Mouse (Mus musculus): ENCODE measurements around the gene Hba-a2. TPM values are rescaled to one million over a fixed set of nuclear protein-coding genes. Genes with fewer than 3 reads are reported as not detected.

Gene Hba-a2
- polyA plus RNA-seq, 2 experiments: 169,597 to 214,511 TPM

GRCm38 (mm10) chr11:32333235-32333634, 36.9 kb downstream of the Hba-a2 start:
- no peak for ATAC-seq (ENCODE audit: insufficient read depth)
- Histone ChIP-seq H3K4me2 (ENCODE audit: low read depth) (no peak overlapping the region), H3K27me3 (ENCODE audit: control insufficient read depth, insufficient read depth, low read length) (no peaks in the 10 kb centered on the region), H3K4me3 (ENCODE audit: insufficient read depth in 1 of 2, low read depth in 2 of 2, low read length in 2 of 2) (no peak overlapping the region), H3K9ac (replicated peaks) (no peak overlapping the region), H3K4me1 (replicated peaks; ENCODE audit: control insufficient read depth in 2 of 2, insufficient read depth in 2 of 2, low read length in 1 of 2) (0 out of 4 replicates have a peak, but pooled peaks cover 0 to 3% of the 10 kb centered on the region in 2 experiments), H3K9me3 (ENCODE audit: control insufficient read depth, low read length) (no peaks in the 10 kb centered on the region), H3K27ac (no peak overlapping the region), H3K36me3 (replicated peaks; ENCODE audit: control insufficient read depth, insufficient read depth, low read depth) (no peaks in the 10 kb centered on the region)
- WGBS (ENCODE audit: insufficient replicate concordance): 65% methylated on average over 2 of the region's 2 CpGs
- no peak for DNase-seq (ENCODE audit: low read depth in 3 of 3, low spot score in 3 of 3)
- no peak for TF ChIP-seq CTCF (IDR thresholded peaks at IDR 0.05; ENCODE audit: low read depth)
- no peak for TF ChIP-seq EP300 (IDR thresholded peaks at IDR 0.05; ENCODE audit: low read depth)

DNA sequence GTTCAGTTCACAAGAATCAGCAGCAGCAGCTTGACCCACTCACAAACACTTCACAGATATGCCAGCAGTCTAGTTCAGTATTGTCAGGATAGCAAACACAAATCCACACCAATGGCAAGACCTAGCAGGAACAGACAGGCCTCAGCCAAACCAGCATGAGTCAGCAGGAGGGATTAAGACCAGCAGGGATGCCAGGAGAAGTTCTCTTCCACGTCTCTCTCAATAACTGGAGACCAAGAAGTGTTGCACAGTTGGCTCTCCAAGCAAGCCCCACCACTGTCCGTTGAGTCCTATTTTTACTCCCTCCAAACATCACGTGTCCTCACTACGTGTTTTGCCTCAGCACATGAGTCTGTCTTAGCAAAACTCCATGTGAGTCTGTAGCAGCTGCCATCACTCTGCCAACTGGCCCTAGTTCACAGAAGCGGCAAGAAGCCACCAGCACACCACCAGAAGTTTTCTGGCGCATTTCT, 40.2 kb downstream of the Hba-a2 start:
- no peak for ATAC-seq (ENCODE audit: insufficient read depth)
- Histone ChIP-seq H3K4me2 (ENCODE audit: low read depth) (no peak overlapping the region), H3K9me3 (ENCODE audit: control insufficient read depth, low read length) (no peaks in the 10 kb centered on the region), H3K27ac (no peak overlapping the region), H3K9ac (replicated peaks) (no peak overlapping the region), H3K4me1 (replicated peaks; ENCODE audit: control insufficient read depth in 2 of 2, insufficient read depth in 2 of 2, low read length in 1 of 2) (no peaks in the 10 kb centered on the region; a peak in 1 of 4 replicates), H3K36me3 (replicated peaks; ENCODE audit: control insufficient read depth, insufficient read depth, low read depth) (no peaks in the 10 kb centered on the region), H3K27me3 (ENCODE audit: control insufficient read depth, insufficient read depth, low read length) (no peaks in the 10 kb centered on the region; the same call in 1 of the 2 replicates), H3K4me3 (ENCODE audit: insufficient read depth in 1 of 2, low read depth in 2 of 2, low read length in 2 of 2) (no peak overlapping the region)
- no peak for DNase-seq (ENCODE audit: low read depth in 3 of 3, low spot score in 3 of 3)
- WGBS (ENCODE audit: insufficient replicate concordance): 71% methylated on average over 6 of the region's 6 CpGs
- TF ChIP-seq EP300 (IDR thresholded peaks at IDR 0.05; ENCODE audit: low read depth) (no peak), CTCF (IDR thresholded peaks at IDR 0.05; ENCODE audit: low read depth) (no peak)

DNA sequence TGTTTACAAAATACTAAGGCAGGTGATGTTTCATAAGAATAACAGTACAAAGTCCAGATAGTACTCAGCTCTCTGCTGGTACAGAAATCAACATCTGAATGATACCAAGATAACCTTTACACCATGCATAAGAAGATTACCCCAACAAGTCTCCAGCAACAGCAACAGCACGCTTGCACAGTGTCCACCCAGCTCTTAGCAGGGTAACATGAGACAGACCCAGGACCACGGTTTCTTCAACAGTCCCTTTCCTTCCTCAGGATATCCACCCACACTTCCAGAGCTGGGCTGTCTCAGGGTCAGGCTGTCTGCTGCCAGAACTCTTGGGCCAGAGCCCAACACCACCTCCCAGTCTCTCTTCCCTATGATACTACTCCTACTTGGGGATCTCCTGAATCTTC, 42.8 kb downstream of the Hba-a2 start:
- Histone ChIP-seq H3K9me3 (ENCODE audit: control insufficient read depth, low read length) (no peaks in the 10 kb centered on the region), H3K27me3 (ENCODE audit: control insufficient read depth, insufficient read depth, low read length) (no peaks in the 10 kb centered on the region; the same call in 1 of the 2 replicates), H3K9ac (replicated peaks) (no peak overlapping the region), H3K36me3 (replicated peaks; ENCODE audit: control insufficient read depth, insufficient read depth, low read depth) (no peaks in the 10 kb centered on the region), H3K4me2 (ENCODE audit: low read depth) (no peak overlapping the region), H3K4me3 (ENCODE audit: insufficient read depth in 1 of 2, low read depth in 2 of 2, low read length in 2 of 2) (no peak overlapping the region), H3K27ac (no peak overlapping the region), H3K4me1 (replicated peaks; ENCODE audit: control insufficient read depth in 2 of 2, insufficient read depth in 2 of 2, low read length in 1 of 2) (peaks cover 0 to 3% of the 10 kb centered on the region in 2 experiments; a peak in 1 of 4 replicates)
- DNase-seq (ENCODE audit: low read depth in 3 of 3, low spot score in 3 of 3) (no peak), ATAC-seq (ENCODE audit: insufficient read depth) (no peak)
- TF ChIP-seq EP300 (IDR thresholded peaks at IDR 0.05; ENCODE audit: low read depth) (no peak), CTCF (IDR thresholded peaks at IDR 0.05; ENCODE audit: low read depth) (no peak)
- whole genome bisulfite sequencing (ENCODE audit: insufficient replicate concordance): 35% methylated on average over 2 of the region's 2 CpGs

DNA sequence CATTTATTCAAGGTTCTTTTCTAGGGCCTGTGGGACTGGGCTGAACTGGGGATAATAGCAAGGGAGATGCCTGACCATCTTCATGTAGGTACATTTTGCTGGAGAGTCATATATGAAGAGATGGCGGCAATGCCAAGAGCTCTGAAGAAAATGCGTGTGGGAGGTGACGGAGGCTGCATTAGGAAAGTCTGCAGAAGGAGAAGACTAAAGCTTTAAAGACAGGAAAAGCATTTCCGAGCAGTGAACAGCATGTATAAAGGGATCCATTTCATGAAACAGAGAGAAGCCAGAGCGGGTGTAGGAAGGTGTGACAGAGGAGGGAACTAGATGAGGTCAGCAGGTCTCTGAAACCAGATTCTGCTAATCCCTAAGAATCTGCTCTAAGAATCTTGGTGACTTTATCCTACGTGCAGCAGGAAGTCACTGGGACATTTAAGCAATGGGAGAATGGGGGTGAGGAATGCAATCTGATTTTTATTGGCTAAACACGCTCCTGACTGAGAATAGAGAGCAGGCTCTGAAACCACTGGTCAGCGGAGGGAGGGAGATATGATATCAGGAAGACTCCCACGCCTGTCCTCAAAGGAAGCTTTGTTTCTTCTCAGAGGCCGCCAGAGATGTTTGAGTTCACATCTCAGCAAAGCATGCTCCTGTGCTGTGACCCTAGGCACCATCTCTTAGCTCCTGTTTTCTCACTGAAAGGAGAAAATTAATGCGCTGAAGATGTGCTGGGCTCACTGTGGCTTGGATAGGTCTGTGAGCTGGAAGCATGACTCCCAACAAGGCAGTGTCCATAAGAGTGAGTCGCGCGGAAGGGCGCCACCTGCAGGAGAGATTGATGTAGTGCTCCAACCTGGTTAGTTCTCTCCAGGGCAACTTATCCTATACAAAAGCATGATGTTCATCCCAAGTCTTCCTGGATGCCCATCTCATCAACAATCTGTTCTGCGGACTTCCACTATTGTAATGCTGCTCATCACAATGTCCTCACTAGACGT, 44.5 kb downstream of the Hba-a2 start:
- no peaks in the 10 kb centered on the region for H3K9me3 ChIP-seq (ENCODE audit: control insufficient read depth, low read length)
- no peak overlapping the region for H3K9ac ChIP-seq (replicated peaks)
- no peak overlapping the region for H3K4me2 ChIP-seq (ENCODE audit: low read depth)
- DNase-seq (ENCODE audit: low read depth in 3 of 3, low spot score in 3 of 3): peak in 1 of 3 experiments; percentile 34
- no peaks in the 10 kb centered on the region for H3K36me3 ChIP-seq (replicated peaks; ENCODE audit: control insufficient read depth, insufficient read depth, low read depth)
- no peaks in the 10 kb centered on the region; the same call in 1 of the 2 replicates for H3K27me3 ChIP-seq (ENCODE audit: control insufficient read depth, insufficient read depth, low read length)
- peaks cover 0 to 7% of the 10 kb centered on the region in 2 experiments; a peak in 2 of 4 replicates for H3K4me1 ChIP-seq (replicated peaks; ENCODE audit: control insufficient read depth in 2 of 2, insufficient read depth in 2 of 2, low read length in 1 of 2)
- ATAC-seq (ENCODE audit: insufficient read depth): no peak
- H3K4me3 ChIP-seq (ENCODE audit: insufficient read depth in 1 of 2, low read depth in 2 of 2, low read length in 2 of 2): no peak overlapping the region
- 34% methylated on average over 17 of the region's 17 CpGs for WGBS (ENCODE audit: insufficient replicate concordance)
- TF ChIP-seq CTCF (IDR thresholded peaks at IDR 0.05; ENCODE audit: low read depth) (peak; percentile 91), EP300 (IDR thresholded peaks at IDR 0.05; ENCODE audit: low read depth) (no peak)
- no peak overlapping the region for H3K27ac ChIP-seq

GRCm38 (mm10) chr11:32342770-32343191, 46.5 kb downstream of the Hba-a2 start:
- no peaks in the 10 kb centered on the region for H3K9me3 ChIP-seq (ENCODE audit: control insufficient read depth, low read length)
- 11% methylated on average over 2 of the region's 2 CpGs for WGBS (ENCODE audit: insufficient replicate concordance)
- no peaks in the 10 kb centered on the region for H3K36me3 ChIP-seq (replicated peaks; ENCODE audit: control insufficient read depth, insufficient read depth, low read depth)
- no peak overlapping the region for H3K9ac ChIP-seq (replicated peaks)
- no peak for ATAC-seq (ENCODE audit: insufficient read depth)
- no peak for TF ChIP-seq EP300 (IDR thresholded peaks at IDR 0.05; ENCODE audit: low read depth)
- TF ChIP-seq CTCF (IDR thresholded peaks at IDR 0.05; ENCODE audit: low read depth): peak; percentile 96
- peaks cover 0 to 9% of the 10 kb centered on the region in 2 experiments; a peak in 2 of 4 replicates for H3K4me1 ChIP-seq (replicated peaks; ENCODE audit: control insufficient read depth in 2 of 2, insufficient read depth in 2 of 2, low read length in 1 of 2)
- no peak overlapping the region for H3K4me3 ChIP-seq (ENCODE audit: insufficient read depth in 1 of 2, low read depth in 2 of 2, low read length in 2 of 2)
- H3K4me2 ChIP-seq (ENCODE audit: low read depth): no peak overlapping the region
- DNase-seq (ENCODE audit: low read depth in 3 of 3, low spot score in 3 of 3): no peak
- peaks cover 15% of the 10 kb centered on the region for H3K27me3 ChIP-seq (ENCODE audit: control insufficient read depth, insufficient read depth, low read length)
- no peak overlapping the region for H3K27ac ChIP-seq
